Mouse (Mus musculus) bone marrow, adult 2 months (tissue): ENCODE data around the gene Cnpy3.

Source experiments
- CTCF ChIP-seq: fragments of 200-500 bp; IDR thresholded peaks from 2 replicates; pipeline ENCODE4 v1.5.1; 2011; ENCODE audit warnings: low read length, control low read depth; ENCODE audit not compliant: control insufficient read depth, insufficient read depth
- POLR2A ChIP-seq: fragments of 200-500 bp; IDR thresholded peaks from 2 replicates; pipeline ENCODE4 v1.6.1; 2011; ENCODE audit warnings: low read depth, mild to moderate bottlenecking, control low read depth, low read length, borderline replicate concordance; ENCODE audit not compliant: control insufficient read depth

DNA sequence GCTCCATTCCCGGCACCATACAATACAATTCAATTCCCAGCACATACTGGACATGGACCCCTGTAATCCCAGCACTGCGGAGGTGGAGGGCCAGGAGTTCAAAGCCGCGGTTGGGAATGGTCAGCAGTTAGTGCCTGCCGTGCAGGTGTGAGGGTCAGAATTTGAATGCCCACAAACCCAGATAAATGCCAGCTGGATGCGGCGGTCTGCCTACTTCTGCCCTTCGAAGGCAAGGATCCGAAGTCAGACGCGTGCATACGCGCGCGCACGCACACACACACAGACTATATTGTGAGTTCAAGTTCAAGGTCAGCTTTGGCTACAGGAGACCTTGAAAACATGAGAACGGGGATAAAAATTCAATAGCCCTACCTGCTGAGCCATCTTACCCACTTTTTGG, 19.6 kb upstream of the Cnpy3 start:
- TF ChIP-seq CTCF (no peak), POLR2A (no peak)
